Comparison of ENCODE assay signal across 8 mouse cellular contexts in the genomic region with DNA sequence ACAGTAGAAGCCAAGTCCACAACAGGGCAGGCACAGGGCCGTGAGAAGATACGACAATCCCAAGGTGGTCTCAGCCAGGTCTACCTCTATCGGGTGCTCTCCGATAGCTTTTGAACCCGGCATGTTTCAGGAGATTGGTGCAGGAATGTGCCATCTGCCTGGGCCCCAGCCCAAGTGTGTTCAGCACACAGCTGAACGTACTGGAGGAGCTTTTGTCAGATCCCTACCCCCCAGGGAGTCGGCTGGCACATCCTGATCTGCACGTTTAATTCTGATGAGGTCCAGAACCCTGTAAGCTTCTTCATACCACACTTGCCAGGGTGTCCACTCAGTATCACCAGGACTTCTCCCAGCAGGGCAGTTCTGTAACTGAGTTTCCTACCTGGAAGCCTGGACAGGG.
DNase-seq lines count a peak whose midpoint lies in the region; ATAC-seq and TF ChIP-seq lines count a peak whose summit lies in the region.

No protein-coding gene starts in this region.

- 31% methylated on average over 8 of the region's 8 CpGs for WGBS in heart, embryonic 10.5 days
- WGBS in limb, embryonic 14.5 days: 31% methylated on average over 8 of the region's 8 CpGs

- H3K27ac ChIP-seq in heart, embryonic 10.5 days: peak overlapping the region; percentile 49; the same call in 1 of the 2 replicates
- H3K27ac ChIP-seq in limb, embryonic 14.5 days (replicated peaks; ENCODE audit: low read depth, low read length): peak overlapping the region; percentile 78

- no peak for TF ChIP-seq POLR2A in limb, embryonic 14.5 days (IDR thresholded peaks at IDR 0.05; ENCODE audit: borderline replicate concordance, extremely low read depth, insufficient read depth, insufficient read length)

- peaks cover 6% of the 10 kb centered on the region; the same call in 1 of the 2 replicates for H3K27me3 ChIP-seq in heart, embryonic 10.5 days (ENCODE audit: insufficient read depth, poor library complexity, severe bottlenecking)
- no peaks in the 10 kb centered on the region for H3K27me3 ChIP-seq in limb, embryonic 14.5 days (ENCODE audit: control insufficient read depth, insufficient read depth, low read length)

- no peaks in the 10 kb centered on the region for H3K36me3 ChIP-seq in heart, embryonic 10.5 days
- H3K36me3 ChIP-seq in limb, embryonic 14.5 days (ENCODE audit: control insufficient read depth, insufficient read depth, low read length): no peaks in the 10 kb centered on the region

- H3K9ac ChIP-seq in limb, embryonic 14.5 days (ENCODE audit: low read depth, low read length, severe bottlenecking): peak overlapping the region; percentile 12; the same call in 1 of the 2 replicates

- no peaks in the 10 kb centered on the region for H3K9me3 ChIP-seq in heart, embryonic 10.5 days
- H3K9me3 ChIP-seq in limb, embryonic 14.5 days (ENCODE audit: control insufficient read depth, low read length): no peaks in the 10 kb centered on the region

- H3K4me1 ChIP-seq in heart, embryonic 10.5 days: peaks cover 43% of the 10 kb centered on the region
- peaks cover 23% of the 10 kb centered on the region for H3K4me1 ChIP-seq in limb, embryonic 14.5 days (ENCODE audit: control insufficient read depth, insufficient read depth, low read length)

- no peak overlapping the region for H3K4me3 ChIP-seq in heart, embryonic 10.5 days
- H3K4me3 ChIP-seq in limb, embryonic 14.5 days (replicated peaks; ENCODE audit: low read length): no peak overlapping the region

- 0 out of 2 replicates have a peak, but pooled peaks have one; percentile 45 for ATAC-seq in cerebellum, adult (ENCODE audit: insufficient number of reproducible peaks, low FRiP score, low TSS enrichment)
- peak; percentile 56 for ATAC-seq in limb, embryonic 14.5 days (ENCODE audit: low FRiP score, low read depth)

- peak overlapping the region; percentile 41 for H3K4me2 ChIP-seq in limb, embryonic 14.5 days (replicated peaks; ENCODE audit: low read depth, low read length, severe bottlenecking)

- no peak for DNase-seq in heart, embryonic 10.5 days (ENCODE audit: low spot score)
- DNase-seq in heart, adult 11 months: no peak
- peak; percentile 50 for DNase-seq in gastrocnemius, postnatal 10 days
- DNase-seq in limb, embryonic 14.5 days (ENCODE audit: low spot score): no peak
- no peak for DNase-seq in frontal cortex, postnatal 25 days (ENCODE audit: low spot score in 2 of 2)
- DNase-seq in spleen, postnatal 10 days (ENCODE audit: low spot score in 2 of 2): no peak
- DNase-seq in spleen, postnatal 36 days (ENCODE audit: low spot score in 2 of 2): no peak
